Mouse (Mus musculus) mature B cell (primary cell): ENCODE data around the gene Cnot11.
"Not testable (repeated sequence)": the region's sequence is repeated elsewhere in the genome, so short reads cannot be mapped to it uniquely, and the experiment has no call there.

Experiments
- in situ Hi-C: fragments of 300-500 bp; cut with MboI; formaldehyde crosslinking; loops from 2 replicates; pipeline ENCODE4 v1.14.3; 2019

Gene Cnot11

DNA sequence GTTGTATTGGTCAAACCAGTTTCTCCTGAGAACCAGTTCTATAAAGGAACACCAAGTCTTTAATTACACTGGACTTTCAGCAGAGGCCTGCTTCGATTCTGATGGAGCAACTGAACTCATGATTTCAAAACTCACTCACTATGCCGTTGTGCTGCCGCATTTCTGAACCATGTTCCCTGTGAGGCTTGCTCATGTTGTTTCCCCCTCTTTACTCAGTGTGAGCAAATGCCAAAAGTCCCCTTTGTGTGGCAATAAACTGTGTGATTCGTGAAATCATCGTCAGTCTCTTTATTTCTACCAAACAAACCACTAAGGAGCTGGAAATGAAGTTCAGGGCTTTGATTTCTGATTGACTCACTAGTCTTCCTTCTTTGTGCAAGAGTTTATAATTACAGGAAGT lies 43.7 kb downstream of the Cnot11 start:
- in situ Hi-C loops, result no loop called here

DNA sequence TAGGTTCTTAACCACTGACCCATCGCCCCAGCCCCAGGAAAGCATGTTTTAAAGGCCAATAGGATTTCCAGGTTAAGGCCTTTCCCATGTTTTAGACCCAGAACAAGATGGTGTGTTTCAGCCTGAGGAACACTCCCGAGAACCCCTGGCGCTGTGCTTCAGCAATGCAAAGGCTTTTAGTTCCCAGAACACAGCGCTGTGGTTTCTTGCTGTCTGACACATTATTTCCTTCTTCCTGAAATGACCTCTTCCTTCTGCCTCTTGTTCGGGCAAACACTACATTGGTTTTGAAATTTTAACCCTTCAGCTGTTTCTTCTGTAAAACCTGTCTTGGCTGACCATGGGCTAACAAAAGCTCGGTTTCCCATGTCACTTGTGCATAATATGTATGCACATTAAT lies 44.3 kb downstream of the Cnot11 start:
- in situ Hi-C loops, result no loop called here

DNA sequence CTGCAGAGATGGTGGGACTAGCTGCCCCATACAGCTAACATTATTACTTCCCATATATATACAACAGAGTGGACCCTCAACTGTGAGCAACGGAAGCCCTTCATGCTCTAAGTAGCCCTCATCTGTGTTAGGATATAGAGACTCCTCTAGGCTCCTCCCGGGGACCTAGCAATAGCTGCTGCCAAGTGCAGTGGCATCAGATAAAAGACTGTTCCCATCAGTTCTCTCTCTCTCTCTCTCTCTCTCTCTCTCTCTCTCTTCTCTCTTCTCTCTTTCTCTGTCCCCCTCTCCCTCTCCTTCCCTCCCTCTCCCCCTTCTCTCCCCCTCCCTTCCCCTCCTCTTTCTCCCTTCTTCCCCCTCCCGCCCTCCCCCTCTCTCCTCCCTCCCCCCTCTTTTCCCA lies 46.4 kb downstream of the Cnot11 start:
- in situ Hi-C loops, result no loop called here

DNA sequence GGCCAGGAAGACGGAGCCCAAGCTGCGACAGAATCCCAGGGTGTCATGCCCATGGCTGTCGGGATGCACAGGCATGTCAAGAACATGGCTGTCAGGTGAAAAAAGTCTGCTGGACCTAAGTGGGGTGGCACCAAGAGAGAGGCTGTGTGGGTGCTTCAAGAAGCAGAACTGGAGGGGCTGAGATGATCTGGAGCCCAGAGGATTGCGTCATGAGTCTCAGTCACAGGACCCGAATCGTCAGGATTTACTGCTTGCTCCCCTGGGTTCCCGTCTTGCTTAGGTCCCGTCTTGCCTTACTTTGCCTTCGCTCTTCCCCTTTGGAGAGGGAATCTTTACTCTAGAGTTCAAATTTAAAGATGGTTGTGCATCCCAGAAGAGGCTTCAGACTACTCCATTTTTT lies 48.4 kb downstream of the Cnot11 start:
- in situ Hi-C loops, result no loop called here

DNA sequence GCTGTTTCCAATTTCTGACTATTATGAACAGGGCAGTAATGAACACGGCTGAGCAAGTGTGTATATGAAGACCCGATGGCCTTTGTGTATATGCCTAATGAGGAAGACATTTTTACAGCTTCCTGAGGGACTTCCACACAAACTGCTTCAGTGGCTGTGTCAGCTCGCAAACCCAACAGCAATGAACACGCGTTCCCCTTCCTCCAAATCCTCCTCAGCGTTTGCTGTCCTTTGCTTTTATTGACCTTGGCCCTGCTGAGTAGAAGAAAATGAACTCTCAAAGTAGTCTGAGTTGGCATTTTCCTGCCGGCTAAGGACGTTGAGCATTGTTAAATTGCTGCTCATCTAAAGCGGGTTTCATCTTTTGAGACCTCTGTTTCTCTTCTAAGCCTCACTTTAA lies 50.6 kb downstream of the Cnot11 start:
- in situ Hi-C loops, result no loop called here

DNA sequence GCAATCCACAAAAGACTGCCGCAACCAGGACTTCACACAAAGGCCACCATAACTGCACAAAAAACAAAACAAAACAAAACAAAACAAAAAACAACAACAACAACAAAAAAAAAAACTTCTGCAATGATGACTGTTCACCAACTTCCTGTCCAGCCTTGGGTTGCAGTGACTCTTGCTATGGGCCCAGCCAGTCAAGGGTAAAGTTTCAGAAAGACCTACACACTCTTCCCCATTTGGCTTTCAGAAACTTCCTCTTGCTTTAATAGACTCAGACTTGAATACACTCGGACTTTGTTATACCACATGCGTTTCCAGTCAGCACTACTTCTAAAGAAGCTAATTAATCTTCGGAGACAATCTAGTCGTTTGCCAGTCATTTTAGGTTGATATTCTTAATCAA lies 55.4 kb downstream of the Cnot11 start:
- in situ Hi-C loops, result no loop called here

DNA sequence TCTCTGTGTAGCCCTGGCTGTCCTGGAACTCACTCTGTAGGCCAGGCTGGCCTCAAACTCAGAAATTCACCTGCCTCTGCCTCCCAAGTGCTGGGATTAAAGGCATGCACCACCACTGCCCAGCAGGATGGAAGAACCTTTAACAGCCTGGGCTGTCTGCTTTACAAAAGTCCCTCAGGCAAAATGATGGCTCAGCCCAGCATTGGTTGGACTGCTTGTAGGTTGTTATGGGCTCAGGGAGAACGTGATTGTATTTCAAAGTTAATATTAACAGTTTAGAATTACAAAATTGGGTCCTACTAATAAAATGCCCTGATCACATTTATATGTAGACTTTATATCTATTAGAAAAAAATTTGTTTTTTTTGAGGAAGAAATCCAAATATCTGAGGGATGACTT lies 56.8 kb downstream of the Cnot11 start:
- in situ Hi-C loops, result not testable (repeated sequence)

DNA sequence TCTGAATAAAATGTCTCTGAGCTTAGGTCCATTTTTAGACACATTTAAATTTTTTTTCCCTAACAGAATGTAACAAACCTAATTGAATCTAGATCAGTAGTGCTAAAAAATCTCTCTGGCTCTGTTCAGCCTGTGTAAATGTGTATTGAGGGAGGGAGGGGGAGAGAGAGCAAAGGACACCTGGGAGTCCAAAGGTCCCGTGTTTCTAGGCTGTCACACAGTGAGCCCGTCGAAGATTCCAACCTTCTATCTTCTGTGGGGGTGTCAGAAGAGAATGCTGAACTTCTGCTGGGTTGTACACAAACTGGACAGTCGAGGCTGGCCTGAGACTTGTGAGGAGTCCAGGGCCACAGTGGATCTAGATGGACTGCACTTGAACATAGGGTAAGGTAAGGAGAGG lies 57.3 kb downstream of the Cnot11 start:
- in situ Hi-C loops, result no loop called here

DNA sequence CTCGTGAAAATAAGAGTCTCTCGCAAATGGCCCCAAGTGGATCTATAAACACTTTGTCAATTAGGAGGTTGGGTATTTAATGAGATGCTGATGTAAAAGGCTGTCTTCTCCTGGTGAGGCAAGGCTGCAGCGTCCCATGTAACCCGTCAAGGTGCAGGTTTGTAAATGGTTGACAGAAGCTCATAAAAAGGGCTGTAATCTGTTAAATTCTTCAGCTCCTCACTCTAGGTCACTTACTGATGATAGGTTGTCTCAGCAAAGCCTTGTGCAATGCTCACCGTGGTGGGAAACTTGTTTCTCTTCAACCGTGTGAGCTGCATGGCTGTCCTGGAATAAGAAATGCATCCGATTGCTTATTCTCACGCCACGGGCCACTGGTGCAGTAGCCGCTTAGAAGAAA lies 59.0 kb downstream of the Cnot11 start:
- in situ Hi-C loops, result no loop called here
